Mouse (Mus musculus) midbrain, embryonic 16.5 days (tissue): Measurements from ENCODE around the gene Acvr2b. TPM values are rescaled to one million over a fixed set of nuclear protein-coding genes. Genes with fewer than 3 reads are reported as not detected.

Experiments used
- ATAC-seq: fragments of 200-750 bp; cut with Nextera tagmentation; 2 replicates; pipeline ENCODE4 v1.8.0; 2017; ENCODE audit warnings: moderate TSS enrichment
- H3K27ac ChIP-seq: fragments of 300-500 bp; sonication (generic); 2 replicates; pipeline ENCODE4 v1.5.1; 2014; ENCODE audit warnings: mild to moderate bottlenecking, low read length, mixed read lengths
- H3K27me3 ChIP-seq: fragments of 300-500 bp; sonication (generic); 2 replicates; pipeline ENCODE4 v1.6.1; 2014; ENCODE audit warnings: low read depth, low read length, mixed read lengths; ENCODE audit not compliant: control insufficient read depth, insufficient read depth
- H3K36me3 ChIP-seq: fragments of 300-500 bp; sonication (generic); 2 replicates; pipeline ENCODE4 v1.6.1; 2014; ENCODE audit warnings: mild to moderate bottlenecking, low read length, moderate library complexity, mixed read lengths; ENCODE audit not compliant: control insufficient read depth, insufficient read depth
- H3K4me1 ChIP-seq: fragments of 300-500 bp; sonication (generic); 2 replicates; pipeline ENCODE4 v1.6.1; 2014; ENCODE audit warnings: mild to moderate bottlenecking, low read length, mixed read lengths; ENCODE audit not compliant: control insufficient read depth, insufficient read depth
- H3K4me2 ChIP-seq: fragments of 300-500 bp; sonication (generic); 2 replicates; pipeline ENCODE4 v1.6.1; 2014; ENCODE audit warnings: mild to moderate bottlenecking, low read length, mixed read lengths
- H3K4me3 ChIP-seq: fragments of 300-500 bp; sonication (generic); 2 replicates; pipeline ENCODE4 v1.5.1; 2014; ENCODE audit warnings: low read depth, mild to moderate bottlenecking, low read length, moderate library complexity, mixed read lengths
- H3K9ac ChIP-seq: fragments of 300-500 bp; sonication (generic); 2 replicates; pipeline ENCODE4 v1.6.1; 2014; ENCODE audit warnings: low read depth, low read length, mixed read lengths
- H3K9me3 ChIP-seq: fragments of 300-500 bp; sonication (generic); replicated peaks from 2 replicates; pipeline ENCODE4 v1.6.1; 2014; ENCODE audit warnings: mild to moderate bottlenecking, low read length, mixed read lengths; ENCODE audit not compliant: control insufficient read depth, poor library complexity, severe bottlenecking
- WGBS: fragments of 180-500 bp; shearing (Covaris S2); extraction: QIAGEN DNeasy Blood & Tissue Kit; methylation state at CpG from one replicate; pipeline ENCODE4 v1.1.7; 2014; 5-methylcytosine and 5-hydroxymethylcytosine counted together
- polyA plus RNA-seq: library from polyadenylated mRNA; unstranded; fragments of >200 nt; fragmentation: Nextera tagmentation; extraction: Ambion mirVana; gene quantifications from 2 replicates; pipeline ENCODE4 v1.2.1, GENCODE M21; 2015

Gene Acvr2b
- polyA plus RNA-seq, 1 experiment from 2014 or later, result 28.4 TPM

GRCm38 (mm10) chr9:119419852-119420438, 18.0 kb downstream of the Acvr2b start:
- Histone ChIP-seq H3K4me2 (no peak overlapping the region), H3K4me3 (no peak overlapping the region), H3K9me3 (no peaks in the 10 kb centered on the region), H3K9ac (no peak overlapping the region), H3K36me3 (no peaks in the 10 kb centered on the region), H3K27me3 (no peaks in the 10 kb centered on the region), H3K4me1 (peaks cover 25% of the 10 kb centered on the region), H3K27ac (no peak overlapping the region)
- no peak for ATAC-seq
- WGBS, result 76% methylated on average over 12 of the region's 12 CpGs

DNA sequence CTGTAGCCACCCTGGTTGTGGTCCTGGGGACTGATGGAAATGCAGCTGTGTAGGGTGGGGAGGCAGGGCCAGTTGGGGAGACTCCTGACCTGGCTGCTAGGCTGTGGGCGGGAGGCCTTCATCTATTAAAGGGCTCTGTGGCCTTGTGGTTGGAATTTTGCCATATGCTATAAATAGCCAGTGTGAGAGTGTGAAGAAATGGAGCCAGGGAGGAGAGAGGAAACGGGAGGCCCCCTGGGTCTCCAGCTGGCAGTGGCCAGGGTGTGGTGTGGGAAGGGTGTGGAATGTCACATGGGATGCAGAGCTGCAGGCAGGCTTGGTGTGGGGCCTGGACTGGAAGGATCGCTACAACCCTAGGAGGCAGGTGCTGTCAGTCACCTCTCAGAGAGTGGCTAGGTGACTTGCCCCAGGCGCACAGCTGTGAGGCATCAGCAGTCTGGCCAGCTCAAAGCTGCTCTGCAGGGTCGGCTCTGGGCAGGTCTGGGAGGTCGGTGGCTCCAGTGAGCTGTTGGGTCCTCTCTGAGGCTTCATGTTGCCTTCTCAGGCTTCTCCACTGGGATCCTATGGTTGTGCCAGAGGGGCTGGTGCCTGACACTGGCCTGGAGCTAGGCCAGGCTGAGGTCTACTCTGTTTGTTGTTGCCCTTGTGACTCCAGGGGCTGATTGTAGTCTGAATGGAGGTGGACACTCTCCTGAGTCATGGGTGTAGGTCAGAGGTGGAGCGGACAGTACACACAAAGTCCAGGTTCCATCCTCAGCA, 23.5 kb downstream of the Acvr2b start:
- H3K4me3 ChIP-seq, result no peak overlapping the region
- WGBS, result 63% methylated on average over 7 of the region's 7 CpGs
- no peaks in the 10 kb centered on the region; the same call in 1 of the 2 replicates for H3K36me3 ChIP-seq
- H3K9me3 ChIP-seq, result no peaks in the 10 kb centered on the region
- no peak overlapping the region for H3K9ac ChIP-seq
- no peak overlapping the region for H3K27ac ChIP-seq
- H3K27me3 ChIP-seq, result no peaks in the 10 kb centered on the region
- 0 out of 2 replicates have a peak, but pooled peaks have one; percentile 9 for ATAC-seq
- peaks cover 23% of the 10 kb centered on the region for H3K4me1 ChIP-seq
- no peak overlapping the region for H3K4me2 ChIP-seq

DNA sequence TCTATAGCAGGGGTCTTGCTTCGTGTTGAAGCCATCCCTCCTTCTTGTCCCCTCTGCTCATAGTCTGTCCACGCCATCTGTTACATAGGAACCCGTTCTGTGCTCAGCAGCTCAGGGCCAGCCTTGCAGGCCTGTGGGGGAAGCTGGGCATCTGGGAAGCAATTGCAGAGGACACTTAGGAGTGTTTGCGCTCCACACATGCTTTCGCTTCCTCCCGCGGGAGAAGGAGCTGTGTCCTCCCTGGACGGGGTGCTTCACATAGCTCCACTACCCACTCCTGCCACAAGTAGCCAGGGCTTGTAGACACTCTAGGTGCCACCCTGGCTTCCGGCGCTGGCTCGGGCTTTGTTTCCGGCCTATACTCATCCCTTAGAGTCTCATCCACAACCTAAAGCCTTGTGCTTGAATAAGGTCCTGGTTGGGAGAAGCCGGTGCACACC, 24.1 kb downstream of the Acvr2b start:
- Histone ChIP-seq H3K27me3 (no peaks in the 10 kb centered on the region), H3K9ac (no peak overlapping the region), H3K4me1 (peaks cover 19% of the 10 kb centered on the region), H3K9me3 (no peaks in the 10 kb centered on the region), H3K36me3 (no peaks in the 10 kb centered on the region; the same call in 1 of the 2 replicates), H3K4me3 (no peak overlapping the region), H3K27ac (no peak overlapping the region), H3K4me2 (no peak overlapping the region)
- no peak for ATAC-seq
- WGBS, result 91% methylated on average over 13 of the region's 13 CpGs

DNA sequence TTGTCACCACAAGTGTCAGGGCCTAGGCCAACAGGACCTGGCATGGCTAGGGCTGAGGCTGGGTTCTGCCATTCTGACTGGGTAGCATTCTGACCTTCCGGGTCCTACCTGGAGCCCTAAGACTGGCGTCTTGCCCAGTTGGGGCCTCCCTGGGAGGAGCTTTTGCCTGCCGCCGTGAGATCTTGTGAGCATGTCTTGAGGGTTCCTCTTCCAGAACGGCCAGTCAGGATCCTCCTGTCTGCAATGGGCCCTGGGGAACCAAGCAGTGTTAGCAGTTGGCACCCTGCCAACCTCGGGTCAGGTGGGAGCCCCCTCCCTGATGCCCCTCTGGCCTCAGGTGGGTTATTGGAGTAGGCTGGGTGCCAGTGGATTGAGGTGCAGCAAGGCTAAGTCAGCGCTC, 24.6 kb downstream of the Acvr2b start:
- Histone ChIP-seq H3K9me3 (no peaks in the 10 kb centered on the region), H3K36me3 (no peaks in the 10 kb centered on the region; the same call in 1 of the 2 replicates), H3K9ac (no peak overlapping the region), H3K27ac (no peak overlapping the region), H3K4me3 (no peak overlapping the region), H3K27me3 (no peaks in the 10 kb centered on the region), H3K4me2 (no peak overlapping the region), H3K4me1 (peaks cover 19% of the 10 kb centered on the region)
- no peak for ATAC-seq
- 79% methylated on average over 7 of the region's 7 CpGs for WGBS

DNA sequence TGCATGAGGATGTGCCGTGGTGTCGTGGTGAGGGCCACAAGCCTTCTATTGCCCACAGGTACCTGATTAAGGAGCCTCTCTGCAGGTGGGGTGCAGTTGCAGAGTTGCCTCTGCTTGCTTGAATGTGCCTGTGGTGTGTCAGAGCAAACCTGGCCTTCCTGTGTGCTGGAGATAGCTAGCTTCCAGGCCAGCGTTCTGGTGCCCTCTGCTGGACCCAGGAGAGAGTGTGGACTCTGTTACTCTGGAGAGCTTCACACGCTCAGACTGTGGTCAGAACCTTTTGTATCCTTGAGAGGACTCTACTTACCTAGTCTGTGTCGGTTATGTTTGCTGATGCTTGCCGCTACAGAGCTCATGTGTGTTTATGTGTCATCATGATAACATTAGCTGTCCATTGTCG, 28.4 kb downstream of the Acvr2b start:
- H3K27me3 ChIP-seq, result no peaks in the 10 kb centered on the region
- H3K9me3 ChIP-seq, result no peaks in the 10 kb centered on the region
- peaks cover 27% of the 10 kb centered on the region for H3K36me3 ChIP-seq
- H3K9ac ChIP-seq, result no peak overlapping the region
- H3K4me2 ChIP-seq, result no peak overlapping the region
- H3K27ac ChIP-seq, result no peak overlapping the region
- ATAC-seq, result peak; percentile 72
- H3K4me1 ChIP-seq, result peaks cover 4% of the 10 kb centered on the region
- no peak overlapping the region for H3K4me3 ChIP-seq
- WGBS, result 48% methylated on average over 7 of the region's 7 CpGs

DNA sequence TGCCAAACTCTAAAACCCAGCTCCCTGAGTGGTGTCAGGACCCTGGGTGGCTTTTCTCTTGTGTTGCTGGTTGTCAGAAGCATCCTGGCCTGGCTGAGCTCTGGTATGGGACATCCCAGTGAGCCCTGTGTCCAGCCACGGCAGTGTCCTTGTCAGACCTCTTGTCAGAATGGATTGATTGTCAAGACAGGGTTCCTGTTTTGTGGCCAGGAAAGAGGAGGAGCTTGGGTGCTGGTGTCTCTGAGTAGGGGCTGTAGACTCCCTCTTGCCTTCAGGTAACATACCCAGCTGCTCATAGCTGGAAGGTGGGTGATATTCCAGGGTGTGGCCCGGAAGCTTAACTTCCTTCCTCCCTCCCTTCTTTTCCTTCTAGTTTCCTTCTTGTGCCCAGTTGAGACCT, 33.9 kb downstream of the Acvr2b start:
- no peak for ATAC-seq
- WGBS, result 84% methylated on average over 2 of the region's 2 CpGs
- Histone ChIP-seq H3K27me3 (no peaks in the 10 kb centered on the region), H3K9me3 (no peaks in the 10 kb centered on the region), H3K4me1 (no peaks in the 10 kb centered on the region), H3K9ac (no peak overlapping the region), H3K27ac (no peak overlapping the region), H3K4me2 (no peak overlapping the region), H3K4me3 (no peak overlapping the region), H3K36me3 (peaks cover 36% of the 10 kb centered on the region)

DNA sequence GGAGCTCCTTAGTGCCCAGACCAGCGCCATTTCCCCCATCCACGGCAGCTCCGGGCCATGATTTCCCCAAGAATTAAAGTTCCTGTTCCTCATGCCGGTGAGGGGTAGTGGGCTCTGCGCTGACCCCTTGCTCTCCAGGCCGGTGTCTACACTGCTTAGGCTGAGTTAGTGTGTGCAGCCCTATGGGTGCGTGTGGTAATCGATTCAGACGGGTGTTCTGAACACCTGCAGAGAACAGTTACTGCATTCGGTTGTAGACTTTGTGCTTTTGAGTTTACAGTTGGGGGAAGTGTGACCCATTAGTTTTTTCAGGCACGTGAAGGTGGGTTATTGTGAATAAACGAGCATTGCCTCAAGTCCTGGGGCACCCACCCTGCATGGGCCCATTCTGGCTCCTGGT, 36.1 kb downstream of the Acvr2b start:
- no peaks in the 10 kb centered on the region for H3K27me3 ChIP-seq
- no peak for ATAC-seq
- no peak overlapping the region for H3K27ac ChIP-seq
- peaks cover 25% of the 10 kb centered on the region for H3K36me3 ChIP-seq
- H3K9ac ChIP-seq, result no peak overlapping the region
- no peaks in the 10 kb centered on the region for H3K4me1 ChIP-seq
- no peaks in the 10 kb centered on the region for H3K9me3 ChIP-seq
- H3K4me2 ChIP-seq, result no peak overlapping the region
- WGBS, result 94% methylated on average over 12 of the region's 12 CpGs
- H3K4me3 ChIP-seq, result no peak overlapping the region

DNA sequence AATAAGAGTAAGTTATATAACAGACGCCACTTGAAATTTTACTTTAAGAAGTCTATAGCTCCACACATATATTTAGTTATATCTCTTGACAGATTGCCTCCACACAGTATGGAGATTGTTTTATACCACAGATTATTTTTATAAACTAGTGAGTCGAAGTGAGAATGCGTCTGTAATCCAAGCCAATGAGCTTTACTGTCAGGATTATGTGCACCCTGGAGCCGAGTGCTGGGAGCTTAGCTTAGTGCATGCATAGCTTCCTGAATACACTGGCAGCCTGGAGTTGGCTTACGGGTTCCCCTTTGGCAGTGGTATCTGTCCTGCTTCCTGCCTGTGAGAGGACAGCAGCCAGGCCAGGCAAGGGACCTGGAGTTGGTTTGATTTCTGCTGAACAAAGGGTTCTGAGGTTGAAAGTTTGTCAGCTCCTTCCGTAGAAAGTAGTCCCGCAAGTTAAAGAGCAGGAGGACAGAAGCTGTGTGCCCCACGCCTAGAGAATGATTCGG, 36.6 kb downstream of the Acvr2b start:
- ATAC-seq, result no peak
- Histone ChIP-seq H3K27me3 (no peaks in the 10 kb centered on the region), H3K4me1 (no peaks in the 10 kb centered on the region), H3K27ac (no peak overlapping the region), H3K9me3 (no peaks in the 10 kb centered on the region), H3K4me3 (no peak overlapping the region), H3K4me2 (no peak overlapping the region), H3K36me3 (peaks cover 22% of the 10 kb centered on the region), H3K9ac (no peak overlapping the region)
- 91% methylated on average over 9 of the region's 9 CpGs for WGBS

DNA sequence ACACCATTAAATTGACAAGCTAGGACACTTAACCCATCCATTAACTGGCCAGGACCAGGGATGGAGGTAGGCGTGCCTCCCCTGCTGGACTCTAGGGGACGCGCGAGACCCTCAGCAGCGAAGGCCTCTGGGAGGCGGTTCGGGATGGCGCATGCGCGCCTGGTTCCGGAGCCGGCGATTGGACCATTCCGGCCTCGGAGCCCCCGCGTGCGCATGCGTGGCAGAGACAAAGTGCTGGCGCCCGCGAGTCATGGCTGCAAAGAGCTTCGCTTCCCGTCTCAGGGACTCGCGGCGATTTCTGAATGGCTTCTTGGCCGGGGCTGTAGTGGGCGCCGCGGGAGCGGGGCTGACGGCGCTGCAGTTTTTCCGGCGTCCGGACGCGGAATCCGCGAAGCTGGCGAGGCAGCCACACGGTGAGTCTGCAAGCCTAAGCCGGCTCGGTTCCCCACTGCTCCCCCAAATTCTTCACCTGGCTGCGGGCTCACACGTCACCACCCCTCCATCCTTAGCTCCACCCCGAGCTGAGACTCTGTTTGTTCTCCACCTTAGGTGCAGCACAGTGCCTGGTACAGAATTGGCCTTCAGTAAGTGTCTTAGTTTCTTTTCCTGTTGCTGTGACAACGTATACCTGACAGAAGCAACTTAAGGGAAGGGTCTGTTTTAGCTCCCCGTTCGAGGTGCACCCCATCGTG, 43.0 kb downstream of the Acvr2b start, which contains the start of gene Exog:
Exog (plus strand) TSS at position 206 of the 692 bp plus-strand sequence.
- Histone ChIP-seq H3K27me3 (no peaks in the 10 kb centered on the region), H3K36me3 (peaks cover 17% of the 10 kb centered on the region), H3K27ac (peak within 1 kb of the TSS; percentile 82), H3K9me3 (no peaks in the 10 kb centered on the region), H3K4me2 (peak within 1 kb of the TSS; percentile 92), H3K4me3 (peak within 1 kb of the TSS; percentile 95), H3K9ac (peak within 1 kb of the TSS; percentile 82), H3K4me1 (peaks cover 13% of the 10 kb centered on the region)
- ATAC-seq, result peak; percentile 93
- WGBS, result under 1% methylated on average over 52 of the region's 52 CpGs
